Mouse (Mus musculus) kidney, adult 8-10 months (tissue): ENCODE measurements around the gene Abi3bp.

Experiments
- DNase-seq, 2 experiments: peaks; one replicate each; pipeline ENCODE4 v3.0.0; 2022

The Abi3bp gene

GRCm38 (mm10) chr16:56518024-56518423 is 40.3 kb downstream of the Abi3bp start:
- DNase-seq, result no peak

- peak in 1 of 2 experiments; percentile 2 for DNase-seq
Measured at GRCm38 (mm10) chr16:56524359-56524758, 46.7 kb downstream of the Abi3bp start.

DNA sequence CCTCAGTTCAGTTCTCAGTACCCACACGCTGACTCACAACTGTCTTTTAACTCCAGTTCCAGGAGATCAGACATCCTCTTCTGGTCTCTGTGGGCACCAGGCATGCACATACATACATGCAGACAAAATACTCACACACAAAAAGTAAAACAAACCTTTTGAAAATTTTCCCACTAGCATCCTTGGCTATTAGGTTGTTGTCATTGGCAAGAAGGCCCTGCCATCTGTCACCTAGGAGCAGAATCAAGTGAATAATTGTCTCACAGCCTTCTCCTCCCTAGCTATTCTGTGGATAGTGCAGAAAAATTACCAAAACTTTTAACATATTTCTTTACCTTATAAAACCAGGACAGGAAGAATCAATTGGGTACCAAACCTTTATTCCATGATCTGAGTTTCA is 48.8 kb downstream of the Abi3bp start:
- no peak for DNase-seq

GRCm38 (mm10) chr16:56528079-56528688 is 50.5 kb downstream of the Abi3bp start:
- no peak for DNase-seq

- no peak for DNase-seq
Measured at GRCm38 (mm10) chr16:56579536-56579935, 101.9 kb downstream of the Abi3bp start.

GRCm38 (mm10) chr16:56593581-56593980 is 115.9 kb downstream of the Abi3bp start:
- no peak for DNase-seq

- no peak for DNase-seq
Measured at GRCm38 (mm10) chr16:56594866-56595265, 117.2 kb downstream of the Abi3bp start.

DNA sequence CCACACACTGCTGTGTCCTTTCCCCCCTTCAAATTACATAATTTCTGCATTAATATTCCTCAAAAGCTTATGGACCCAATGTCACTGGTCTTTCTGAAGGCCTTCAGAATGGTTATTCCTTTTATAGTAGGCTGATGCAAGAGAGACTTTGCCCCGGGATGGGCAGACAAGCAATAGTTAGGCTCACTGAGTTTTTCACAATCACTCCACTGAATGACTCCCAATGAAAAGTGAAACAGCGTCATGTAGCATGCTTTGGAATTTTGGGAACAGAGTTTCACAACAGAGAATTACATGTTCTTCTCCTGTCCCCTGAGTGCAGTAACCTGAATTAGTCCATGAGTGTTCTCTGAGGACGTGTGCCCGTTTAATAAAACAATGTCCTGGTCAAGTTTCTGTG is 120.7 kb downstream of the Abi3bp start:
- no peak for DNase-seq

GRCm38 (mm10) chr16:56602394-56602793 is 124.7 kb downstream of the Abi3bp start:
- DNase-seq, result no peak

DNA sequence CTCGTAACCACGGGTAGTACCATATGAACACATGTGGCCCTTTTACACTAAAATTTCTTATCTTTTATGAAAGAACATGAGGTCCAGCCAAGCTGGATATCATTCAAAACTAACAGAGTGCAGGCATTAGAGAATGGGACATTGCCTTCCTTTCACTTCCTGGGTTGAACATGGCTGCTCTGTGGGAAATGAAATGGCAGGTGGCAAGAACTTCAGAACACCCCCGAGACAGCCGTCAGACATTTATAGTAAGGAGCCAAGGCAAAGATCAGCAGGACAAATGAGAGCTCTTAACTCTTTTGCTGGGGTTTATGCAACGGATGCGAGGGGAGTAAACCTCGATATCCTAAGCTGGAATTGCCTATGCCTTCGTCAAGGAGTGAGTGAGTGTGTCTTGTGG is 132.9 kb downstream of the Abi3bp start:
- DNase-seq, result no peak

GRCm38 (mm10) chr16:56611096-56611867 is 133.6 kb downstream of the Abi3bp start:
- DNase-seq, result no peak

GRCm38 (mm10) chr16:56638544-56638943 is 160.9 kb downstream of the Abi3bp start:
- no peak for DNase-seq

GRCm38 (mm10) chr16:56645251-56645650 is 167.6 kb downstream of the Abi3bp start:
- DNase-seq, result no peak

GRCm38 (mm10) chr16:56646382-56647172 is 168.9 kb downstream of the Abi3bp start:
- DNase-seq, result no peak

- no peak for DNase-seq
Measured at GRCm38 (mm10) chr16:56655193-56655910, 177.7 kb downstream of the Abi3bp start.

GRCm38 (mm10) chr16:56658866-56659265 is 181.2 kb downstream of the Abi3bp start:
- DNase-seq, result no peak

DNA sequence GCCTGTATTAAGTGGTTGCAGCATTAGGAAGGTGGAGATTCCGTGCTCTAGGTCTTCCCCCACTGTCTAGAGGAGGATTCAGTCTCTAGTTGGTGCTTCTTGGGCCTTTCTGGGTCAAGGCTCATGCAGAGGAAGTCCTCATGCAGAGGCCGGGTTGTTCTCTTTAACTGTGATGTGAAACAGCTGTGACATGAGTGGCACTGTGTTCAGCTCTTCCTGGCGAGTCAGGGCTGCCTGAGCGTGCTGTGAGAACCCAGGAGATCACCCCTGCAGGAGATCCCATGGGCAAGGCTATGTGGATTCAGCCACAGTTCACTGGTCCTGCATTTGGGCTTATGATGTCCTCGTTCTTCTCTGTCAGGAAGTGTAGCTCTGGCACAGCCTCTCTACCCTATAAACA is 191.8 kb downstream of the Abi3bp start:
- DNase-seq, result no peak

GRCm38 (mm10) chr16:56670941-56671340 is 193.3 kb downstream of the Abi3bp start:
- no peak for DNase-seq

GRCm38 (mm10) chr16:56673420-56673819 is 195.7 kb downstream of the Abi3bp start:
- no peak for DNase-seq

DNA sequence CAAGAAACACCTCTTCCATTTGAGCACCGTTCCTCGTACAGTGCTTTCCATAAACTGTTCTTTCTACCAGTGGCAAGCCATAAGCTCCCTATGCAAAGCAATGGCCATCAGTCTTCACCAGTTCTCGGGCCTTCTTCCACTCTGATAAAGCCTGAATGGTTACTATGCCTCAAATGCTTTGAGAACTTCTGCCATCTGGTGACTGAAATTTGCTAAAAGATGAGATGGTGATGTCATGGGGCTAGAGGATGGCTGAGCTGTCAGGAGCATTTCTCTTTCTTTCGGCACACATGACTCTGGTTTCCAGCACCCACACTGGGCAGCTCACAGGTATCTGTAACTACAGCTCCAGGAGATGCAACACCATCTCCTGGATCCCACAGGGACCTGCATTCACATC is 199.5 kb downstream of the Abi3bp start:
- DNase-seq, result peak in 1 of 2 experiments; percentile 5

- no peak for DNase-seq
Measured at GRCm38 (mm10) chr16:56681010-56681645, 203.4 kb downstream of the Abi3bp start.

DNA sequence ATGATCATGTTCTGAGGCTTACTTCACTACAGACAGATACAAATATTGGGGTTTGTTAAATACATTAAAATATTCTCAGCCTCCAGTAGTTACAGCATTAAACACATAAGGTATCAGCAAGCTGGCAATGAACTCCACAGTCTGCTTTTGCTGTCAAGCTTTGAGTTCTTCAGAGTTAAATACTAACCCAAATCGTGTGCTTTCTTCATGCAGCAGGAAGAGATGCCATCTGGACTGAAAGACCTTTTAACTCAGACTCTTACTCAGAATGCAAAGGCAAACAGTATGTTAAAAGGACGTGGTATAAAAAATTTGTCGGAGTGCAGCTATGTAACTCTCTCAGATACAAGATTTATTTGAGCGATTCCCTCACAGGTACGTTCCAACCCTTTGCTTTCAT is 209.1 kb downstream of the Abi3bp start:
- no peak for DNase-seq

DNA sequence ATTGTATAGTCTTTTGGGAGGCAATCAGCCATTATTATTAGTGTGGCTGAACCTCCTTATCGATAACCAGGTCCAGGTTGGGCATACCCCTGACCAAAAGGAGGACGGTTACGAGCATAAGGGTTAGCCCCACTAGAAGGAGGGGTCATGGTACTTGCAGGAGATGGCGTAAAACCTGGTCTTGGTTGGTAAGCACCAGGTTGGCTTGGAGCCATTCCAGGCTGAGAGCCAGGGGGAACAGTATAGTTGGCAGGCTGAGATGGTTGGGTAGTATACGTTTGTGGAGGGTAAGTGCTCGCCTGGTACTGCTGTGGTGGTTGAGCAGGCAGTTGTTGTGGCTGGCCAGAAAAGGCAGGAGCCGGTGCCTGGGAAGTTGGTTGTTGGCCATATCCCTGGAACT is 213.0 kb downstream of the Abi3bp start:
- no peak for DNase-seq
